In genomic region chr13:20784060-20784459, GRCm38 (mm10) we compare ENCODE assay signal across 10 mouse cellular contexts. TPM values are rescaled to one million over a fixed set of nuclear protein-coding genes. Genes with fewer than 3 reads are reported as not detected.
"Had no signal": no experiment of that assay in that cellular context is flagged by ENCODE, and none has a peak within 500 bp of the region (broad histone marks: within the 10 kb centered on the region; RNA-seq: fewer than 3 reads in every experiment).

No protein-coding gene starts in this region.

- H3K36me3 ChIP-seq: limb, embryonic 10.5 days; liver, embryonic 13.5 days; midbrain, embryonic 15.5 days; neural tube, embryonic 12.5 days had no signal

- H3K27me3 ChIP-seq: liver, embryonic 13.5 days; megakaryocyte, embryonic 14.5 days; midbrain, embryonic 15.5 days; neural tube, embryonic 12.5 days had no signal

- H3K27ac ChIP-seq: limb, embryonic 10.5 days; liver, embryonic 13.5 days; midbrain, embryonic 15.5 days; neural tube, embryonic 12.5 days; stomach, postnatal 0 days had no signal

- H3K9ac ChIP-seq: liver, embryonic 13.5 days; liver, postnatal 0 days; midbrain, embryonic 15.5 days; neural tube, embryonic 12.5 days had no signal

- DNase-seq: liver, embryonic 13.5 days; liver, postnatal 0 days; thymus, postnatal 4 days had no signal

- ATAC-seq: hindbrain, embryonic 16.5 days; inflammation-experienced regulatory T-cells, adult 6 months; liver, postnatal 0 days; midbrain, embryonic 15.5 days had no signal

- H3K4me3 ChIP-seq: limb, embryonic 10.5 days; liver, embryonic 13.5 days; midbrain, embryonic 15.5 days; neural tube, embryonic 12.5 days had no signal

- H3K4me1 ChIP-seq: liver, embryonic 13.5 days; midbrain, embryonic 15.5 days; neural tube, embryonic 12.5 days had no signal

RNA-seq across cellular contexts. Expression of gene Aoah, which starts 9.9 kb away (rescaled TPM):
- polyA plus RNA-seq: inflammation-experienced regulatory T-cells, adult 6 months had no signal
